Mouse (Mus musculus): Measurements from ENCODE around the gene Gsap.

Gene Gsap

GRCm38 (mm10) chr5:21185764-21186685 lies at the start of gene Gsap:
Gene Gsap (plus strand): TSS chr5:21186255.
- peak; percentile 93 for DNase-seq (ENCODE audit: low spot score)

- DNase-seq (ENCODE audit: low spot score) = no peak
Measured at GRCm38 (mm10) chr5:21136575-21136974, 49.5 kb upstream of the Gsap start.

GRCm38 (mm10) chr5:21139505-21139904 lies 46.5 kb upstream of the Gsap start:
- DNase-seq (ENCODE audit: low spot score) = peak; percentile 78

GRCm38 (mm10) chr5:21141133-21141551 lies 44.9 kb upstream of the Gsap start:
- peak; percentile 58 for DNase-seq (ENCODE audit: low spot score)

- DNase-seq (ENCODE audit: low spot score) = no peak
Measured at GRCm38 (mm10) chr5:21141626-21142025, 44.4 kb upstream of the Gsap start.

- DNase-seq (ENCODE audit: low spot score) = no peak
Measured at GRCm38 (mm10) chr5:21143032-21143431, 43.0 kb upstream of the Gsap start.

GRCm38 (mm10) chr5:21144506-21145169 lies 41.4 kb upstream of the Gsap start:
- peak; percentile 63 for DNase-seq (ENCODE audit: low spot score)

GRCm38 (mm10) chr5:21148358-21148757 lies 37.7 kb upstream of the Gsap start:
- no peak for DNase-seq (ENCODE audit: low spot score)

GRCm38 (mm10) chr5:21153672-21154071 lies 32.4 kb upstream of the Gsap start:
- no peak for DNase-seq (ENCODE audit: low spot score)

- DNase-seq (ENCODE audit: low spot score) = no peak
Measured at GRCm38 (mm10) chr5:21156770-21157169, 29.3 kb upstream of the Gsap start.

GRCm38 (mm10) chr5:21159536-21159935 lies 26.5 kb upstream of the Gsap start:
- DNase-seq (ENCODE audit: low spot score) = no peak

- no peak for DNase-seq (ENCODE audit: low spot score)
Measured at GRCm38 (mm10) chr5:21160781-21161180, 25.3 kb upstream of the Gsap start.

GRCm38 (mm10) chr5:21163421-21163820 lies 22.6 kb upstream of the Gsap start:
- DNase-seq (ENCODE audit: low spot score) = no peak

- DNase-seq (ENCODE audit: low spot score) = no peak
Measured at GRCm38 (mm10) chr5:21168689-21169345, 17.2 kb upstream of the Gsap start.

GRCm38 (mm10) chr5:21169346-21169745 lies 16.7 kb upstream of the Gsap start:
- no peak for DNase-seq (ENCODE audit: low spot score)

GRCm38 (mm10) chr5:21169877-21170276 lies 16.2 kb upstream of the Gsap start:
- DNase-seq (ENCODE audit: low spot score) = no peak

- DNase-seq (ENCODE audit: low spot score) = no peak
Measured at GRCm38 (mm10) chr5:21170440-21170839, 15.6 kb upstream of the Gsap start.

GRCm38 (mm10) chr5:21170898-21171297 lies 15.2 kb upstream of the Gsap start:
- no peak for DNase-seq (ENCODE audit: low spot score)

GRCm38 (mm10) chr5:21171336-21171735 lies 14.7 kb upstream of the Gsap start:
- DNase-seq (ENCODE audit: low spot score) = no peak

- no peak for DNase-seq (ENCODE audit: low spot score)
Measured at GRCm38 (mm10) chr5:21172316-21172715, 13.7 kb upstream of the Gsap start.

- DNase-seq (ENCODE audit: low spot score) = no peak
Measured at GRCm38 (mm10) chr5:21175132-21176112, 10.6 kb upstream of the Gsap start.

All from lung, postnatal 25 days (tissue).